Mouse (Mus musculus) frontal cortex, postnatal 25 days (tissue): Measurements from ENCODE around the gene Ccdc57.
"Not testable (repeated sequence)": the region's sequence is repeated elsewhere in the genome, so short reads cannot be mapped to it uniquely, and the experiment has no call there.

Experiments used
- DNase-seq, 2 experiments: peaks; one replicate each; pipeline ENCODE4 v3.0.0; 2022; ENCODE audit warnings: low spot score in 2 of 2

The Ccdc57 gene

GRCm38 (mm10) chr11:120788460-120788859 lies 144.2 kb downstream of the Ccdc57 start:
- not testable (repeated sequence) for DNase-seq

- DNase-seq = no peak
Measured at GRCm38 (mm10) chr11:120785145-120785544, 147.5 kb downstream of the Ccdc57 start.

- peak; percentile 40 to 62 for DNase-seq
Measured at GRCm38 (mm10) chr11:120784064-120784791, 148.4 kb downstream of the Ccdc57 start, which contains the start of the genes Rfng and Gps1. TSS of gene Rfng (minus strand) at chr11:120784207. TSS of gene Gps1 (plus strand) at chr11:120784272.

GRCm38 (mm10) chr11:120783426-120784063 lies 149.1 kb downstream of the Ccdc57 start:
- no peak for DNase-seq

GRCm38 (mm10) chr11:120781361-120781760 lies 151.3 kb downstream of the Ccdc57 start:
- DNase-seq = not testable (repeated sequence)

- no peak for DNase-seq
Measured at GRCm38 (mm10) chr11:120779876-120780275, 152.8 kb downstream of the Ccdc57 start.

- no peak for DNase-seq
Measured at GRCm38 (mm10) chr11:120777123-120777522, 155.5 kb downstream of the Ccdc57 start.
